Mouse (Mus musculus) urinary bladder, adult 2 months (tissue): ENCODE measurements around the gene Tmprss12. TPM values are rescaled to one million over a fixed set of nuclear protein-coding genes. Genes with fewer than 3 reads are reported as not detected.
"Not testable (repeated sequence)": the region's sequence is repeated elsewhere in the genome, so short reads cannot be mapped to it uniquely, and the experiment has no call there.

Experiments used
- DNase-seq: peaks from one replicate; pipeline ENCODE4 v3.0.0; 2022; ENCODE audit warnings: low spot score
- polyA plus RNA-seq: library from polyadenylated mRNA; depleted of rRNA; stranded (reverse); fragments of >200 nt; gene quantifications from 2 replicates; pipeline ENCODE4 v1.2.3, GENCODE M21; 2012; rRNA removed

Tmprss12 gene
- polyA plus RNA-seq, 1 experiment, result not detected

- DNase-seq, result no peak
These were observed 43.5 kb downstream of the Tmprss12 start for GRCm38 (mm10) chr15:100324021-100324591.

- no peak for DNase-seq
These were observed 44.6 kb downstream of the Tmprss12 start for GRCm38 (mm10) chr15:100325235-100325634.

- not testable (repeated sequence) for DNase-seq
These were observed 47.5 kb downstream of the Tmprss12 start for GRCm38 (mm10) chr15:100328089-100328488.

GRCm38 (mm10) chr15:100329336-100329735 lies 48.7 kb downstream of the Tmprss12 start:
- not testable (repeated sequence) for DNase-seq

GRCm38 (mm10) chr15:100330739-100331138 lies 50.1 kb downstream of the Tmprss12 start:
- no peak for DNase-seq

GRCm38 (mm10) chr15:100332077-100332961 lies 51.7 kb downstream of the Tmprss12 start:
- DNase-seq, result not testable (repeated sequence)

GRCm38 (mm10) chr15:100334629-100335028 lies 54.0 kb downstream of the Tmprss12 start, which contains the start of gene Mettl7a3:
Mettl7a3 (plus strand) TSS chr15:100334929.
- DNase-seq, result no peak

GRCm38 (mm10) chr15:100337328-100337727 lies 56.7 kb downstream of the Tmprss12 start:
- DNase-seq, result not testable (repeated sequence)

GRCm38 (mm10) chr15:100337847-100338246 lies 57.2 kb downstream of the Tmprss12 start:
- DNase-seq, result not testable (repeated sequence)

- not testable (repeated sequence) for DNase-seq
These were observed 60.8 kb downstream of the Tmprss12 start for GRCm38 (mm10) chr15:100341314-100341980.

Other genes with a start within 250 kb of the Tmprss12 start
- gene Dip2b, start 242.2 kb upstream of the Tmprss12 start, polyA plus RNA-seq, result 13.5 and 14.7 TPM in 2 replicates
- gene Atf1, start 53.0 kb upstream of the Tmprss12 start, polyA plus RNA-seq, result 34.3 and 35.9 TPM in 2 replicates
- 101 and 106 TPM in 2 replicates for gene Mettl7a1, start 23.3 kb downstream of the Tmprss12 start, polyA plus RNA-seq
- gene Mettl7a3, start 54.1 kb downstream of the Tmprss12 start, polyA plus RNA-seq, result 0.12 and 0.15 TPM in 2 replicates
- not detected in 2 replicates for gene Methig1, start 72.3 kb downstream of the Tmprss12 start, polyA plus RNA-seq
- 0.04 TPM in 1 of 2 replicates, not detected in the other for gene Mettl7a2, start 72.4 kb downstream of the Tmprss12 start, polyA plus RNA-seq
- gene Higd1c, start 83.7 kb downstream of the Tmprss12 start, polyA plus RNA-seq, result not detected in 2 replicates
- gene Gm5475, start 141.3 kb downstream of the Tmprss12 start, polyA plus RNA-seq, result not detected in 2 replicates
- 19.3 and 21.5 TPM in 2 replicates for gene Slc11a2, start 144.2 kb downstream of the Tmprss12 start, polyA plus RNA-seq
- gene Letmd1, start 188.2 kb downstream of the Tmprss12 start, polyA plus RNA-seq, result 46.8 and 50.4 TPM in 2 replicates
- 3.2 and 3.8 TPM in 2 replicates for gene Csrnp2, start 214.7 kb downstream of the Tmprss12 start, polyA plus RNA-seq